Mouse (Mus musculus): ENCODE measurements around the gene Fgfr2. TPM values are rescaled to one million over a fixed set of nuclear protein-coding genes. Genes with fewer than 3 reads are reported as not detected.
A peak's percentile ranks its signal among the peaks of the same experiment; 100 is the strongest.

The Fgfr2 gene
- polyA plus RNA-seq, 1 experiment from 2014 or later, result 106 TPM

GRCm38 (mm10) chr7:130568783-130569436, 2554.2 kb downstream of the Fgfr2 start:
- WGBS, result 64% methylated on average over 9 of the region's 9 CpGs
- Histone ChIP-seq H3K9me3 (ENCODE audit: control insufficient read depth, low read length) (no peaks in the 10 kb centered on the region), H3K9ac (ENCODE audit: low read depth, low read length) (no peak overlapping the region), H3K4me3 (ENCODE audit: low read depth, low read length) (no peak overlapping the region), H3K27ac (replicated peaks; ENCODE audit: low read depth, low read length) (no peak overlapping the region), H3K4me1 (ENCODE audit: control insufficient read depth, insufficient read depth, low read length) (no peaks in the 10 kb centered on the region), H3K36me3 (ENCODE audit: control insufficient read depth, insufficient read depth, low read length) (no peaks in the 10 kb centered on the region), H3K27me3 (replicated peaks; ENCODE audit: control insufficient read depth, insufficient read depth, low read length) (no peaks in the 10 kb centered on the region), H3K4me2 (ENCODE audit: low read depth, low read length) (no peak overlapping the region)
- DNase-seq (ENCODE audit: low spot score) (no peak), ATAC-seq (ENCODE audit: low read depth) (no peak)

GRCm38 (mm10) chr7:130564596-130564995, 2558.6 kb downstream of the Fgfr2 start:
- WGBS, result 41% methylated on average over 3 of the region's 3 CpGs
- Histone ChIP-seq H3K27me3 (replicated peaks; ENCODE audit: control insufficient read depth, insufficient read depth, low read length) (no peaks in the 10 kb centered on the region), H3K4me3 (ENCODE audit: low read depth, low read length) (no peak overlapping the region), H3K9me3 (ENCODE audit: control insufficient read depth, low read length) (no peaks in the 10 kb centered on the region), H3K4me2 (ENCODE audit: low read depth, low read length) (no peak overlapping the region), H3K27ac (replicated peaks; ENCODE audit: low read depth, low read length) (no peak overlapping the region), H3K4me1 (ENCODE audit: control insufficient read depth, insufficient read depth, low read length) (no peaks in the 10 kb centered on the region), H3K9ac (ENCODE audit: low read depth, low read length) (no peak overlapping the region), H3K36me3 (ENCODE audit: control insufficient read depth, insufficient read depth, low read length) (no peaks in the 10 kb centered on the region)
- no peak for ATAC-seq (ENCODE audit: low read depth)
- peak; percentile 67 for DNase-seq (ENCODE audit: low spot score)

GRCm38 (mm10) chr7:130563880-130564279, 2559.3 kb downstream of the Fgfr2 start:
- Histone ChIP-seq H3K27ac (replicated peaks; ENCODE audit: low read depth, low read length) (no peak overlapping the region), H3K4me2 (ENCODE audit: low read depth, low read length) (no peak overlapping the region), H3K27me3 (replicated peaks; ENCODE audit: control insufficient read depth, insufficient read depth, low read length) (no peaks in the 10 kb centered on the region), H3K4me1 (ENCODE audit: control insufficient read depth, insufficient read depth, low read length) (no peaks in the 10 kb centered on the region), H3K36me3 (ENCODE audit: control insufficient read depth, insufficient read depth, low read length) (no peaks in the 10 kb centered on the region), H3K9me3 (ENCODE audit: control insufficient read depth, low read length) (no peaks in the 10 kb centered on the region), H3K4me3 (ENCODE audit: low read depth, low read length) (no peak overlapping the region), H3K9ac (ENCODE audit: low read depth, low read length) (no peak overlapping the region)
- 48% methylated on average over 4 of the region's 4 CpGs for WGBS
- no peak for ATAC-seq (ENCODE audit: low read depth)
- DNase-seq (ENCODE audit: low spot score), result no peak

GRCm38 (mm10) chr7:130563276-130563675, 2559.9 kb downstream of the Fgfr2 start:
- H3K27me3 ChIP-seq (replicated peaks; ENCODE audit: control insufficient read depth, insufficient read depth, low read length), result no peaks in the 10 kb centered on the region
- no peak overlapping the region for H3K4me2 ChIP-seq (ENCODE audit: low read depth, low read length)
- H3K27ac ChIP-seq (replicated peaks; ENCODE audit: low read depth, low read length), result no peak overlapping the region
- no peak overlapping the region for H3K9ac ChIP-seq (ENCODE audit: low read depth, low read length)
- H3K36me3 ChIP-seq (ENCODE audit: control insufficient read depth, insufficient read depth, low read length), result no peaks in the 10 kb centered on the region
- no peaks in the 10 kb centered on the region for H3K4me1 ChIP-seq (ENCODE audit: control insufficient read depth, insufficient read depth, low read length)
- no peak for ATAC-seq (ENCODE audit: low read depth)
- WGBS, result 91% methylated on average over 4 of the region's 4 CpGs
- no peaks in the 10 kb centered on the region for H3K9me3 ChIP-seq (ENCODE audit: control insufficient read depth, low read length)
- no peak overlapping the region for H3K4me3 ChIP-seq (ENCODE audit: low read depth, low read length)
- no peak for DNase-seq (ENCODE audit: low spot score)

- DNase-seq (ENCODE audit: low spot score), result no peak
- WGBS, result 77% methylated on average over 1 of the region's 1 CpGs
- Histone ChIP-seq H3K27ac (replicated peaks; ENCODE audit: low read depth, low read length) (no peak overlapping the region), H3K36me3 (ENCODE audit: control insufficient read depth, insufficient read depth, low read length) (no peaks in the 10 kb centered on the region), H3K9me3 (ENCODE audit: control insufficient read depth, low read length) (no peaks in the 10 kb centered on the region), H3K9ac (ENCODE audit: low read depth, low read length) (no peak overlapping the region), H3K27me3 (replicated peaks; ENCODE audit: control insufficient read depth, insufficient read depth, low read length) (no peaks in the 10 kb centered on the region), H3K4me3 (ENCODE audit: low read depth, low read length) (no peak overlapping the region), H3K4me1 (ENCODE audit: control insufficient read depth, insufficient read depth, low read length) (no peaks in the 10 kb centered on the region), H3K4me2 (ENCODE audit: low read depth, low read length) (no peak overlapping the region)
- ATAC-seq (ENCODE audit: low read depth), result no peak
Measured at GRCm38 (mm10) chr7:130560933-130561332, 2562.2 kb downstream of the Fgfr2 start.

DNA sequence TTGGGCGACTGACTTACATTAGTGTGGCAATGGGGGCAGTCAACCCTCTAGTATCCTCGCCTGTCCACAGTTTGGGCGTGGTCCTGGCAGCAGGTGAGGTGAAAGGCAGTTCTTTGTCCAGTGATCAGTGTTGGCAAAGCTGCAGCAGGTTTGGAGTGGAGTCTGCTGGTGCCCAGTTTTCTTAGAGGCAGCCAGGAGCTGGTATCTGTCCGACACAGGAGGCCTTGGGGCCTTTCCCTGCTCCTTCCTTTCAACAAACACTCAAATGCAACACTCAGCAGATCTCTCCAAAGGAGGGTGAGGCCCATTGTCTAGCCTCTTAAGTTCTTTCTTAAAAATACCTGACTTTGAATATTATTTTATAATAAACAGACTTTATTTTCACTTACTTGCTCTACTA, 2564.6 kb downstream of the Fgfr2 start:
- 81% methylated on average over 4 of the region's 4 CpGs for WGBS
- H3K9ac ChIP-seq (ENCODE audit: low read depth, low read length), result no peak overlapping the region
- H3K27me3 ChIP-seq (replicated peaks; ENCODE audit: control insufficient read depth, insufficient read depth, low read length), result no peaks in the 10 kb centered on the region
- ATAC-seq (ENCODE audit: low read depth) (no peak), DNase-seq (ENCODE audit: low spot score) (no peak)
- H3K4me3 ChIP-seq (ENCODE audit: low read depth, low read length), result no peak overlapping the region
- no peaks in the 10 kb centered on the region for H3K4me1 ChIP-seq (ENCODE audit: control insufficient read depth, insufficient read depth, low read length)
- H3K4me2 ChIP-seq (ENCODE audit: low read depth, low read length), result no peak overlapping the region
- no peak overlapping the region for H3K27ac ChIP-seq (replicated peaks; ENCODE audit: low read depth, low read length)
- H3K36me3 ChIP-seq (ENCODE audit: control insufficient read depth, insufficient read depth, low read length), result no peaks in the 10 kb centered on the region
- no peaks in the 10 kb centered on the region for H3K9me3 ChIP-seq (ENCODE audit: control insufficient read depth, low read length)

DNA sequence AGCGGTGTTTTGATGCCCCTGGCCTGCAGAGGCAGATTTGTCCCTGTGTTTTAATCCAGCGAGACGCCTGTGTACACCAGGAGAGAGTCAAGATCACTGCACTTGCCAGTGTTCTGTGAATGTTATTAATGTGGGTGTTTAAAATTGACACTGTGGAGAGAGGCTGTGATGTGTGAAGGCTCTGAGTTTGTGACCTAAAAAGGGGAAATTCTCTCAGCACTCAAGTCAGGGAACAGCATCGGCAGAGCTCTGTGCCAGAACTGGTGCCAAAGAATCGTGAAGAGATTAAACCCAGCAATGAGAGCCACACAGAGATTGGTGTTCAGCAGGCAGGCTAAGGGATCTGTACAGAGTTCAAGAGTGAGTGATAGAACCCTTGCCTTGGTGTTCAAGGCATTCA, 2567.6 kb downstream of the Fgfr2 start:
- Histone ChIP-seq H3K36me3 (ENCODE audit: control insufficient read depth, insufficient read depth, low read length) (no peaks in the 10 kb centered on the region), H3K4me1 (ENCODE audit: control insufficient read depth, insufficient read depth, low read length) (no peaks in the 10 kb centered on the region), H3K9me3 (ENCODE audit: control insufficient read depth, low read length) (no peaks in the 10 kb centered on the region), H3K27ac (replicated peaks; ENCODE audit: low read depth, low read length) (no peak overlapping the region), H3K27me3 (replicated peaks; ENCODE audit: control insufficient read depth, insufficient read depth, low read length) (no peaks in the 10 kb centered on the region), H3K9ac (ENCODE audit: low read depth, low read length) (no peak overlapping the region), H3K4me2 (ENCODE audit: low read depth, low read length) (no peak overlapping the region), H3K4me3 (ENCODE audit: low read depth, low read length) (no peak overlapping the region)
- whole genome bisulfite sequencing, result 62% methylated on average over 5 of the region's 5 CpGs
- ATAC-seq (ENCODE audit: low read depth) (no peak), DNase-seq (ENCODE audit: low spot score) (no peak)

- Histone ChIP-seq H3K27ac (replicated peaks; ENCODE audit: low read depth, low read length) (no peak overlapping the region), H3K9me3 (ENCODE audit: control insufficient read depth, low read length) (0 out of 2 replicates have a peak, but pooled peaks cover 4% of the 10 kb centered on the region), H3K4me3 (ENCODE audit: low read depth, low read length) (no peak overlapping the region), H3K4me1 (ENCODE audit: control insufficient read depth, insufficient read depth, low read length) (no peaks in the 10 kb centered on the region), H3K9ac (ENCODE audit: low read depth, low read length) (no peak overlapping the region), H3K27me3 (replicated peaks; ENCODE audit: control insufficient read depth, insufficient read depth, low read length) (no peaks in the 10 kb centered on the region), H3K4me2 (ENCODE audit: low read depth, low read length) (no peak overlapping the region), H3K36me3 (ENCODE audit: control insufficient read depth, insufficient read depth, low read length) (no peaks in the 10 kb centered on the region)
- ATAC-seq (ENCODE audit: low read depth) (no peak), DNase-seq (ENCODE audit: low spot score) (no peak)
- 48% methylated on average over 4 of the region's 4 CpGs for WGBS
Measured at GRCm38 (mm10) chr7:130553321-130553720, 2569.8 kb downstream of the Fgfr2 start.

- H3K9me3 ChIP-seq (ENCODE audit: control insufficient read depth, low read length), result 0 out of 2 replicates have a peak, but pooled peaks cover 4% of the 10 kb centered on the region
- H3K9ac ChIP-seq (ENCODE audit: low read depth, low read length), result no peak overlapping the region
- 65% methylated on average over 5 of the region's 5 CpGs for WGBS
- no peaks in the 10 kb centered on the region for H3K4me1 ChIP-seq (ENCODE audit: control insufficient read depth, insufficient read depth, low read length)
- no peak overlapping the region for H3K27ac ChIP-seq (replicated peaks; ENCODE audit: low read depth, low read length)
- ATAC-seq (ENCODE audit: low read depth), result 0 out of 2 replicates have a peak, but pooled peaks have one; percentile 26
- peak; percentile 48 for DNase-seq (ENCODE audit: low spot score)
- H3K27me3 ChIP-seq (replicated peaks; ENCODE audit: control insufficient read depth, insufficient read depth, low read length), result no peaks in the 10 kb centered on the region
- no peak overlapping the region for H3K4me2 ChIP-seq (ENCODE audit: low read depth, low read length)
- H3K4me3 ChIP-seq (ENCODE audit: low read depth, low read length), result no peak overlapping the region
- no peaks in the 10 kb centered on the region for H3K36me3 ChIP-seq (ENCODE audit: control insufficient read depth, insufficient read depth, low read length)
Measured at GRCm38 (mm10) chr7:130552780-130553179, 2570.4 kb downstream of the Fgfr2 start.
